Mouse (Mus musculus) cerebellum, postnatal 36 days (tissue): ENCODE measurements around the gene Skor1.

Source experiments
- DNase-seq, 2 experiments: peaks; one replicate each; pipeline ENCODE4 v3.0.0; 2021 to 2022; ENCODE audit warnings: mixed read lengths in 2 of 2

The Skor1 gene

DNA sequence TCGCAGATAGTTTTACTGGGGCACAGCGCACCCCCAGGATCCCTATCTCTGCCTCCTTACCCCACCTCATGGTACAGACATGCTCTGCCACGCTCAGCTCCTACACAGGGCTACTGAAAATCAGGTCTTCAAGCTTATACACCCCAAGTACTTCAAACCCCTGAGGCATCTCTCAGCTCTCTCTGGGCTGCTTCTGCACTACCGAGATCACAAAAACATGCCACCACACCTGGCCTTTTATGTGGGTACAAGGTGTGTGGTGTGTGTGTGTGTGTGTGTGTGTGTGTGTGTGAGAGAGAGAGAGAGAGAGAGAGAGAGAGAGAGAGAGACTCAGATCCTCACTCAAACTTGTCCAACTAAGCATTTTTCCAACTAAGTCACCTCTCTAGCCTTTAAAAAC, 59.6 kb downstream of the Skor1 start:
- no peak for DNase-seq
